Mouse (Mus musculus): Measurements from ENCODE around the gene Icmt. TPM values are rescaled to one million over a fixed set of nuclear protein-coding genes. Genes with fewer than 3 reads are reported as not detected.
A peak's percentile ranks its signal among the peaks of the same experiment; 100 is the strongest.

The Icmt gene
- total and polyA plus RNA-seq, 2 experiments from 2014 or later: 16.4 to 42.6 TPM

GRCm38 (mm10) chr4:152295916-152296315 is 1.1 kb upstream of the Icmt start:
- no peak overlapping the region for H3K4me2 ChIP-seq (ENCODE audit: low read depth, low read length)
- 67% methylated on average over 4 of the region's 4 CpGs for WGBS
- peaks cover 8% of the 10 kb centered on the region; the same call in 1 of the 2 replicates for H3K4me1 ChIP-seq (ENCODE audit: insufficient read depth, low read length)
- no peak overlapping the region for H3K4me3 ChIP-seq (ENCODE audit: low read length)
- no peaks in the 10 kb centered on the region for H3K9me3 ChIP-seq (ENCODE audit: low read length)
- ATAC-seq (no peak), DNase-seq (ENCODE audit: low spot score) (no peak)
- peaks cover 24% of the 10 kb centered on the region for H3K27me3 ChIP-seq (ENCODE audit: insufficient read depth, low read length)
- no peak overlapping the region for H3K9ac ChIP-seq (replicated peaks; ENCODE audit: low read length)
- peaks cover 15% of the 10 kb centered on the region; the same call in 1 of the 2 replicates for H3K36me3 ChIP-seq (ENCODE audit: insufficient read depth, low read length)
- no peak overlapping the region for H3K27ac ChIP-seq
- TF ChIP-seq CTCF (IDR thresholded peaks at IDR 0.05; ENCODE audit: low read depth): no peak

GRCm38 (mm10) chr4:152296371-152296770 is 656 bp upstream of the Icmt start:
- no peak for ATAC-seq
- Histone ChIP-seq H3K4me3 (ENCODE audit: low read length) (peak overlapping the region; percentile 75), H3K36me3 (ENCODE audit: insufficient read depth, low read length) (peaks cover 15% of the 10 kb centered on the region; the same call in 1 of the 2 replicates), H3K9ac (replicated peaks; ENCODE audit: low read length) (no peak overlapping the region), H3K27me3 (ENCODE audit: insufficient read depth, low read length) (peaks cover 19% of the 10 kb centered on the region), H3K4me1 (ENCODE audit: insufficient read depth, low read length) (peaks cover 8% of the 10 kb centered on the region; the same call in 1 of the 2 replicates), H3K4me2 (ENCODE audit: low read depth, low read length) (peak overlapping the region; percentile 60), H3K9me3 (ENCODE audit: low read length) (no peaks in the 10 kb centered on the region), H3K27ac (no peak overlapping the region)
- no peak for TF ChIP-seq CTCF (IDR thresholded peaks at IDR 0.05; ENCODE audit: low read depth)
- WGBS: 21% methylated on average over 8 of the region's 8 CpGs
- DNase-seq (ENCODE audit: low spot score): no peak

- no peaks in the 10 kb centered on the region for H3K9me3 ChIP-seq (ENCODE audit: low read length)
- H3K4me1 ChIP-seq (ENCODE audit: insufficient read depth, low read length): peaks cover 8% of the 10 kb centered on the region; the same call in 1 of the 2 replicates
- 82% methylated on average over 14 of the region's 14 CpGs for WGBS
- peaks cover 4% of the 10 kb centered on the region; the same call in 1 of the 2 replicates for H3K27me3 ChIP-seq (ENCODE audit: insufficient read depth, low read length)
- H3K36me3 ChIP-seq (ENCODE audit: insufficient read depth, low read length): peaks cover 26% of the 10 kb centered on the region; the same call in 1 of the 2 replicates
- H3K4me3 ChIP-seq (ENCODE audit: low read length): no peak overlapping the region
- H3K9ac ChIP-seq (replicated peaks; ENCODE audit: low read length): no peak overlapping the region
- no peak for TF ChIP-seq CTCF (IDR thresholded peaks at IDR 0.05; ENCODE audit: low read depth)
- no peak overlapping the region for H3K27ac ChIP-seq
- no peak for ATAC-seq
- DNase-seq (ENCODE audit: low spot score): no peak
- peak overlapping the region; percentile 88 for H3K4me2 ChIP-seq (ENCODE audit: low read depth, low read length)
Measured at GRCm38 (mm10) chr4:152298836-152299235, 1.8 kb downstream of the Icmt start.

- WGBS: 71% methylated on average over 8 of the region's 8 CpGs
- peaks cover 8% of the 10 kb centered on the region for H3K4me1 ChIP-seq (ENCODE audit: insufficient read depth, low read length)
- H3K27ac ChIP-seq: no peak overlapping the region
- no peak overlapping the region for H3K4me2 ChIP-seq (ENCODE audit: low read depth, low read length)
- H3K36me3 ChIP-seq (ENCODE audit: insufficient read depth, low read length): peaks cover 28% of the 10 kb centered on the region; the same call in 1 of the 2 replicates
- no peak for TF ChIP-seq CTCF (IDR thresholded peaks at IDR 0.05; ENCODE audit: low read depth)
- no peak overlapping the region for H3K9ac ChIP-seq (replicated peaks; ENCODE audit: low read length)
- H3K27me3 ChIP-seq (ENCODE audit: insufficient read depth, low read length): peaks cover under 1% of the 10 kb centered on the region; the same call in 1 of the 2 replicates
- H3K9me3 ChIP-seq (ENCODE audit: low read length): no peaks in the 10 kb centered on the region
- ATAC-seq: no peak
- H3K4me3 ChIP-seq (ENCODE audit: low read length): no peak overlapping the region
- DNase-seq (ENCODE audit: low spot score): no peak
Measured at GRCm38 (mm10) chr4:152300375-152300774, 3.3 kb downstream of the Icmt start.

- no peak overlapping the region for H3K4me3 ChIP-seq (ENCODE audit: low read length)
- WGBS: 60% methylated on average over 11 of the region's 11 CpGs
- ATAC-seq: no peak
- H3K4me2 ChIP-seq (ENCODE audit: low read depth, low read length): no peak overlapping the region
- no peak for DNase-seq (ENCODE audit: low spot score)
- no peak for TF ChIP-seq CTCF (IDR thresholded peaks at IDR 0.05; ENCODE audit: low read depth)
- H3K9ac ChIP-seq (replicated peaks; ENCODE audit: low read length): no peak overlapping the region
- no peaks in the 10 kb centered on the region for H3K27me3 ChIP-seq (ENCODE audit: insufficient read depth, low read length)
- H3K4me1 ChIP-seq (ENCODE audit: insufficient read depth, low read length): peaks cover 8% of the 10 kb centered on the region
- no peak overlapping the region for H3K27ac ChIP-seq
- peaks cover 28% of the 10 kb centered on the region; the same call in 1 of the 2 replicates for H3K36me3 ChIP-seq (ENCODE audit: insufficient read depth, low read length)
- no peaks in the 10 kb centered on the region for H3K9me3 ChIP-seq (ENCODE audit: low read length)
Measured at GRCm38 (mm10) chr4:152302012-152302411, 5.0 kb downstream of the Icmt start.

GRCm38 (mm10) chr4:152303172-152303571 is 6.1 kb downstream of the Icmt start:
- H3K4me2 ChIP-seq (ENCODE audit: low read depth, low read length): no peak overlapping the region
- no peak overlapping the region for H3K27ac ChIP-seq
- no peak overlapping the region for H3K9ac ChIP-seq (replicated peaks; ENCODE audit: low read length)
- no peak overlapping the region for H3K4me3 ChIP-seq (ENCODE audit: low read length)
- no peaks in the 10 kb centered on the region for H3K9me3 ChIP-seq (ENCODE audit: low read length)
- ATAC-seq (no peak), DNase-seq (ENCODE audit: low spot score) (no peak)
- 92% methylated on average over 10 of the region's 10 CpGs for WGBS
- no peak for TF ChIP-seq CTCF (IDR thresholded peaks at IDR 0.05; ENCODE audit: low read depth)
- no peaks in the 10 kb centered on the region for H3K27me3 ChIP-seq (ENCODE audit: insufficient read depth, low read length)
- H3K4me1 ChIP-seq (ENCODE audit: insufficient read depth, low read length): peaks cover 4% of the 10 kb centered on the region
- peaks cover 28% of the 10 kb centered on the region; the same call in 1 of the 2 replicates for H3K36me3 ChIP-seq (ENCODE audit: insufficient read depth, low read length)

GRCm38 (mm10) chr4:152304685-152305084 is 7.7 kb downstream of the Icmt start:
- peak; percentile 82 for DNase-seq (ENCODE audit: low spot score)
- Histone ChIP-seq H3K9ac (replicated peaks; ENCODE audit: low read length) (no peak overlapping the region), H3K9me3 (ENCODE audit: low read length) (no peaks in the 10 kb centered on the region), H3K4me3 (ENCODE audit: low read length) (no peak overlapping the region), H3K27me3 (ENCODE audit: insufficient read depth, low read length) (no peaks in the 10 kb centered on the region), H3K27ac (0 out of 2 replicates have a peak overlapping the region, but pooled peaks have one; percentile 2), H3K4me1 (ENCODE audit: insufficient read depth, low read length) (no peaks in the 10 kb centered on the region; the same call in 1 of the 2 replicates), H3K36me3 (ENCODE audit: insufficient read depth, low read length) (peaks cover 26% of the 10 kb centered on the region; the same call in 1 of the 2 replicates), H3K4me2 (ENCODE audit: low read depth, low read length) (no peak overlapping the region)
- WGBS: 45% methylated on average over 6 of the region's 6 CpGs
- ATAC-seq: peak; percentile 82
- peak; percentile 41 for TF ChIP-seq CTCF (IDR thresholded peaks at IDR 0.05; ENCODE audit: low read depth)
